Mouse (Mus musculus) heart, adult 2 months (tissue): ENCODE data around the gene Bsnd.

Source experiments
- CTCF ChIP-seq: fragments of 200-600 bp; IDR thresholded peaks from 2 replicates; pipeline ENCODE4 v1.8.1; 2022; ENCODE audit warnings: antibody characterized with exemption, mild to moderate bottlenecking, moderate library complexity
- EP300 ChIP-seq: fragments of 200-500 bp; IDR thresholded peaks from 2 replicates; pipeline ENCODE4 v1.6.1; 2011; ENCODE audit warnings: low read depth, low read length, control low read depth; ENCODE audit not compliant: insufficient read depth
- POLR2A ChIP-seq: fragments of 200-500 bp; IDR thresholded peaks from 2 replicates; pipeline ENCODE4 v1.6.1; 2011; ENCODE audit warnings: mild to moderate bottlenecking, low read depth, low read length, control low read depth; ENCODE audit not compliant: insufficient read depth

DNA sequence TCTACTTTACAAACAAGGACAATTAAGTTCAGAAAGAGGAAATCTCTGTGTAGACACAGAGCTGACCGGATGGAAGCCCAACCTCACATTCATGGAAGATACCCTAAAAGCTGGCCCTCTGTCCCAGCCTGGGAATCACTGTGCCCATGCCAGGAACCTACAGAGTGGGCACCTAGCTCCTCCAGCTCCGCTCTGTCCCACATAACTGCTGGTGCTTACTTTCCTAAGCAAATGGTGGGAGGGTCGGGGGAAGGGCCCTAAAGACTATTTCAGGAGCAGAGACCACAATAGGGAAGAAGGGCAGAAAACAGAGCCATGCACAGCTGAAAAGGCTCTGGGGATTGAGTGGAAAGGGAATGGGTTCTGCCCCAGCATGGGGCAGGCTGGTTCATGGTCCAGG is 11.5 kb downstream of the Bsnd start:
- no peak for TF ChIP-seq CTCF
- no peak for TF ChIP-seq POLR2A
- TF ChIP-seq EP300 = no peak
